Mouse (Mus musculus): ENCODE results near the gene Wipf3.

- TF ChIP-seq CTCF (IDR thresholded peaks at IDR 0.05; ENCODE audit: low read depth) (no peak), EP300 (IDR thresholded peaks at IDR 0.05; ENCODE audit: low read depth) (no peak)
Measured at GRCm38 (mm10) chr6:54432806-54433545, 3.6 kb downstream of the Wipf3 start.
